Mouse (Mus musculus): ENCODE results near the gene Ly86.

The Ly86 gene

DNA sequence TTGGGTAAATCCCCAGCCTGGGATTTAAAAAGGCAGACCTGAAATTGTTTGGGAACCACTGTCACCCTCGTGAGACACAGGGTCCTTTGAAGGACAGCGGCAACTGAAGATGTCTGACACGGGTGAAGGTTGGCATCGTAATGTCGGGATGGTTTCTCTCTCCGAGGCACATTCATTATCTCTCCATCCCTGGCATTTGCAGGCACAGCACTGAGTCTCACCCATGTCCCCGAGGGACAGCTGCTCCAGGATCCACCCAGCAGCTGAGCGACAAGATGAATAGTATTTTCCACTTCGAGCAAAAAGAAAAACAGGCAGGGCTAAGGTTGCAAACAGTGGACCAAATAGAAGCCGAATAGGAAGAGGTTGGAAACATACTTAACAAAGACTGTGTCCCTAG is 114.0 kb downstream of the Ly86 start:
- no peak for DNase-seq (ENCODE audit: low spot score)

DNA sequence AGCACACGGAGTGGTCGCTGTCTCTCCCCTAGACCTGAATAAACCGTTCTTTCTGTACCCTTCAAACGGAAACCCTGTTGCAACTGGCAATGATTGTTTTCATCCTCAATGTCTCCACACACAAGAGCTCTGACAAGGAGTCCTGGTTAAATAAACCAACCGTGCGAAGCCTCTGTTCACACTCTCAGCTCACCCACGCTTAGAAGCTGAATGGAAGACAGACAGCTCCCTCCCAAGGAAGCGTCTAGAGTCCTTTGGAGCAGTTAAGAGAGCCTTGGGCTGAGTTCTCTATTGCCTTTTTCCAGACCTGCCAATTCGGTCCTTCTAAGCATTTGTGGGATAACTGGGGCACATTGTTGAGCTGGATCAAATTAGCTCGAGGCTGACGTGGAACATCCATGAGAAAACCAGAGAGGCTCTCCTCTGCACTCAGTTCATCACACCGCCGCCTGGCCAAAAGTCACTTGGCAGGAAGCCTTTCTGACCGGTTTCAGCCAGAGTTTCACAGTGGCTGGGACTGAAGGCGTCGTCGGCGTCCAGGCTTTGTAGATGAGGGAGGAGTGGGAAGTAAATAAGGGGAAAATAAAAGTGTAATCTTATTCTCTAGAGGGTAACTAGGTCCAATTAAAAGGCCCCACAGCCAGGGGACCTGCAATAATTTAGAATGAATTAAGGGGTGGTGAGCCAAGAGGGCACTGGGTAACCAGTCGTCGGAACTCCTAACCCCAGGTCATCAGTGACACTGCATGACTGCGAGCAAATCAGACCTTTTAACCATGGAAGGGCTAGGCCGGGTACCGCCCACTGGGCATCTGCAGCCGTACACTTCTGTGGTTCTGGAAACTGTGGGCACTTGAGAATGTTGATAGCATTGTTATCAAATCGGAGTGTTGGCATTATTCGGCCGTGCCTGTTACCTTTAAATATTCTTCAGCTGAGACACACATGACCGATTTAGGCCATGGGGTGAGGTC is 115.2 kb downstream of the Ly86 start:
- no peak for DNase-seq (ENCODE audit: low spot score)

DNA sequence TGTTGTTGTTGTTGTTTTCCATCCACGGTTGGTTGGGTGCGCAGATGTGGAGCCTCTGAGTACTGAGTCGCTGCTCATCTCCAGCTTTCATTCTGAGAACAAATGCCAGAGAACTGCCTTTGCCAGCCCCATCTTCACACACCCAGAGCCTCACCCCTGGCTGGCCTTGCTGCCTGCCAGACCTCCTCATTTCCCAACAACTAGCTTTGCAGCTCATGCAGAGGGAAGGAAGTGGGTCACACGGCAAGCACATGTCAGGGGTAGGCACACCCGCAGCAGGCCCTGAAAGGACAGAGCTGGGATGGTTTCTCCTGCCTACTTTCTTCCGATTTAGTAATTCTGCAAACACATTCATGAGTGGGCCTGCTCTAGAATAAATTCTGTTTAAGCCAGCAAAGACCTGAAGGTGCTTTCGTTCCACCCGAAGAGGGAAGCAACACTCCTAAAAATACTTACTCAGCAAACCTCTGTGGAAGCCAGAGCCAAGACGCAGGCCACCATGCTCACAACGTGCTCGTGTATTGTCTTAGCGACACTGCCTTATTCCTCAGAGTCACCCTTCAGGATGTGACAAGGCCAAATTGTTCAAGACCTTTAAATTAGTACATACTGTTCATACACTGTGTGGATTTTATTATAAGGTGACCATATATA is 117.2 kb downstream of the Ly86 start:
- no peak for DNase-seq (ENCODE audit: low spot score)

DNA sequence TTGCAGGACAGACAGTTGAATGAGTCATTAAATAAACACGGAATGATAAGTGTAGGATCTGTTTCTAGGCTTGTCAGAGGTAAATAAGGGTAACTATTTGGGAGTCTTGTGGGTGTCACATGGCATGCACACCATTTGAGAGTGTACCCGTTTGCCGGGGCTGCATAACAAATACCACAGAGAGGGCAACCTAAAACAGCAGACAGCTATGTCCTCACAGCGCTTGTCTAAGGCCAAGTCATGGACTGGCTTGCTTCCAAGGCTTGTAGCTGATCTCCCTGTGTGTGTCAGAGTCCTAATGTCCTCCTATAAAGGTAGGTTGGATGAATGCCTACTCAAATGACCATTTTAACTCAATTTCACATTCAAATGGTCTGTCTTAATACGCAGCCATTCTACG is 120.7 kb downstream of the Ly86 start:
- DNase-seq (ENCODE audit: low spot score): no peak

DNA sequence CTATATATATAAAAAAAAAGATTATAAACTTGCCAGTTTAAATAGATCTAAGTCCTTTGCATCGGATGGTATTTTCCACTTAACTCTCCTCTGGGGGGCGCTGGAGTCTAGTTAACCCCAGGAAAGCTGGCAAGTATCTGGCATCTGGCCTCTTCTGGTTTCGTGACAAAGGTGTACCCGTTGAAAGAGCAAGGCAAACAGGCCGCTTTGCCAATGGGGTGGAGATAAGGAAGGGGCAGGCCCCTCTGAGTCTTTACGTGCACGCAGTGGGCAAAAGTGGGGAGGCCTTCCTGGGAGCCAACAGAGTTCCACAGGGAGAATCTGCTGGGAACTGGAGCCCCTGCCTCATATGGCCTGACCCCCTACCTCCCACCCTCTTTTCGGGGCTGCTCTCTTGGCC is 122.8 kb downstream of the Ly86 start:
- no peak for DNase-seq (ENCODE audit: low spot score)
